Mouse (Mus musculus) embryonic facial prominence, embryonic 12.5 days (tissue): ENCODE results near the gene Itpkb. TPM values are rescaled to one million over a fixed set of nuclear protein-coding genes. Genes with fewer than 3 reads are reported as not detected.
A peak's percentile ranks its signal among the peaks of the same experiment; 100 is the strongest.

ENCODE experiments used
- ATAC-seq: fragments of 200-750 bp; cut with Nextera tagmentation; 2 replicates; pipeline ENCODE4 v1.8.0; 2017; ENCODE audit not compliant: insufficient number of reproducible peaks, insufficient read depth, low FRiP score, low TSS enrichment
- H3K27ac ChIP-seq: fragments of 300-500 bp; sonication (generic); 2 replicates; pipeline ENCODE4 v1.5.1; 2016; ENCODE audit warnings: mild to moderate bottlenecking
- H3K27me3 ChIP-seq: fragments of 300-500 bp; sonication (generic); 2 replicates; pipeline ENCODE4 v1.6.1; 2016; ENCODE audit warnings: mild to moderate bottlenecking, moderate library complexity
- H3K36me3 ChIP-seq: fragments of 300-500 bp; sonication (generic); 2 replicates; pipeline ENCODE4 v1.6.1; 2016; ENCODE audit warnings: mild to moderate bottlenecking
- H3K4me1 ChIP-seq: fragments of 300-500 bp; sonication (generic); 2 replicates; pipeline ENCODE4 v1.6.1; 2016
- H3K4me2 ChIP-seq: fragments of 300-500 bp; sonication (generic); replicated peaks from 2 replicates; pipeline ENCODE4 v1.6.1; 2016; ENCODE audit warnings: mild to moderate bottlenecking, moderate library complexity
- H3K4me3 ChIP-seq: fragments of 300-500 bp; sonication (generic); 2 replicates; pipeline ENCODE4 v1.5.1; 2016; ENCODE audit warnings: mild to moderate bottlenecking
- H3K9ac ChIP-seq: fragments of 300-500 bp; sonication (generic); 2 replicates; pipeline ENCODE4 v1.6.1; 2016; ENCODE audit warnings: mild to moderate bottlenecking, moderate library complexity
- H3K9me3 ChIP-seq: fragments of 300-500 bp; sonication (generic); 2 replicates; pipeline ENCODE4 v1.6.1; 2016; ENCODE audit warnings: mild to moderate bottlenecking, moderate library complexity
- WGBS: fragments of 180-500 bp; shearing (Covaris S2); methylation state at CpG from one replicate; pipeline ENCODE4 v1.1.7; 2016; 5-methylcytosine and 5-hydroxymethylcytosine counted together
- polyA plus RNA-seq: library from polyadenylated mRNA; unstranded; fragments of >200 nt; fragmentation: Nextera tagmentation; extraction: Ambion mirVana; gene quantifications from 2 replicates; pipeline ENCODE4 v1.2.1, GENCODE M21; 2016

The Itpkb gene
- polyA plus RNA-seq, 1 experiment from 2014 or later: 12.8 TPM

GRCm38 (mm10) chr1:180347059-180347458, 16.8 kb downstream of the Itpkb start:
- Histone ChIP-seq H3K9me3 (no peaks in the 10 kb centered on the region), H3K36me3 (no peaks in the 10 kb centered on the region), H3K4me2 (no peak overlapping the region), H3K27me3 (no peaks in the 10 kb centered on the region), H3K4me1 (peaks cover 34% of the 10 kb centered on the region), H3K27ac (0 out of 2 replicates have a peak overlapping the region, but pooled peaks have one; percentile 23), H3K4me3 (no peak overlapping the region), H3K9ac (no peak overlapping the region)
- WGBS: 44% methylated on average over 4 of the region's 4 CpGs
- no peak for ATAC-seq

DNA sequence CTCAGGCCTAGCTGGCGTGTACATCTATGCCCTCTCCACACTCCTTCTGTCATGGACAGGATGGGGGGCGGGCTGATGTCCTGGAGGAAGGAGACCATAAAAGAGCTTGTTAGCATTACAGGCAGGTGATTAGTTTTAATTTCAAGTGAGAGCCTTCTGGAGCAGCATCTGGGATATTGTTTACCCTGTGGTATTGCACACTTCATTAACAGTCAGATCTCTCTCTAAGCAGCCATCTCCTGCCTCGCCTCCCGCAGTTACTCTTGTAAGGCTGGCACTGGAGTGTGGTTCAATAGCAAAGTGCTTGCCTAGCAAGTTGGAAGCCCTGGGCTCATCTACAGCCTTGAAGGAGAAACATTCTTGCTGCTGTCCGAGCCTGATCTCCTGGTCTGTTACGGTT, 17.6 kb downstream of the Itpkb start:
- H3K27ac ChIP-seq: no peak overlapping the region
- peaks cover 37% of the 10 kb centered on the region for H3K4me1 ChIP-seq
- H3K9me3 ChIP-seq: no peaks in the 10 kb centered on the region
- no peak overlapping the region for H3K4me2 ChIP-seq
- no peak for ATAC-seq
- H3K27me3 ChIP-seq: no peaks in the 10 kb centered on the region
- H3K4me3 ChIP-seq: no peak overlapping the region
- WGBS: 81% methylated on average over 6 of the region's 6 CpGs
- H3K9ac ChIP-seq: no peak overlapping the region
- no peaks in the 10 kb centered on the region for H3K36me3 ChIP-seq

DNA sequence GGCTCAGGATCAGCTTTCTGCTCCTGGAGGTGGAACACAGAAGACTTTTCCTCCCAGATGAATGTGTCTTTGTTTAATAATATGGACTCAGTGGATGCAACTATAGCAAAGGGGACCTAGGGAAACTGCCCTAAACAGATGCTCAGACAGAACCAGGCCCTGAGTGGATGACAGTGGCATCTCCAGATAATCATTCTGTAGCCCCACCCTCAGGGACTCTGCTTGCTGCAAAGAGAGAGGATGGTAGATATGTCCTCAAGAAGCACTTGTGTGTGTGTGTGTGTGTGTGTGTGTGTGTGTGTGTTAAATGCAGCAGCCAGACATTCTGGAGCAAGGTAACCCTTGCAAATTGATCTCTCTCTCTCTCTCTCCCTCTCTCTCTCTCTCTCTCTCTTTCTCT, 18.8 kb downstream of the Itpkb start:
- Histone ChIP-seq H3K9ac (no peak overlapping the region), H3K9me3 (no peaks in the 10 kb centered on the region), H3K4me2 (no peak overlapping the region), H3K4me3 (no peak overlapping the region), H3K4me1 (peaks cover 26% of the 10 kb centered on the region), H3K36me3 (no peaks in the 10 kb centered on the region), H3K27ac (no peak overlapping the region), H3K27me3 (no peaks in the 10 kb centered on the region)
- no peak for ATAC-seq

- ATAC-seq: no peak
- Histone ChIP-seq H3K4me2 (no peak overlapping the region), H3K4me1 (peaks cover 24% of the 10 kb centered on the region), H3K9me3 (no peaks in the 10 kb centered on the region), H3K36me3 (no peaks in the 10 kb centered on the region), H3K27ac (no peak overlapping the region), H3K27me3 (no peaks in the 10 kb centered on the region), H3K9ac (no peak overlapping the region), H3K4me3 (no peak overlapping the region)
- WGBS: 65% methylated on average over 3 of the region's 3 CpGs
These were observed 22.0 kb downstream of the Itpkb start for GRCm38 (mm10) chr1:180352258-180352657.

DNA sequence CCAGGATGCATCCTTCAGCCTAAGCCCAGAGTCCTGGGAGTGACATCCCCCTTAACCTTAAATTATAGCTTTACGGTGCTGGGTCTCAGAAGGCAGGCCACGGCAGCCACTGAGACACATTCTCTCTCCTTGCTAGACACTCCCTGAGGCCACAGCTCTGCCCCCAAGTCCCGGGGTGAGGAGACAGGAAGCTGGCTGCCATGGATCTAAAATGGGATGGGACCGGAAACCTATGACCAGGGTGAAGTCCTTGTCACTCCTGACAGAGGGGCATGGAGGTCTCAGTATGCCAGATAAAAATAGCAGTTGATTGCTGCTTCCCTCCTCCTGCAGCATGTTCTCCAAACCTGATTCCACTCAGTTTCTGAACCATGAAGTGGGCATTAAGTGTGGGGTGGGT, 23.8 kb downstream of the Itpkb start:
- H3K4me2 ChIP-seq: no peak overlapping the region
- H3K36me3 ChIP-seq: no peaks in the 10 kb centered on the region
- H3K4me1 ChIP-seq: peaks cover 16% of the 10 kb centered on the region
- no peaks in the 10 kb centered on the region for H3K27me3 ChIP-seq
- H3K9me3 ChIP-seq: no peaks in the 10 kb centered on the region
- H3K27ac ChIP-seq: no peak overlapping the region
- no peak overlapping the region for H3K4me3 ChIP-seq
- ATAC-seq: no peak
- no peak overlapping the region for H3K9ac ChIP-seq
- 47% methylated on average over 4 of the region's 4 CpGs for WGBS

- Histone ChIP-seq H3K4me3 (no peak overlapping the region), H3K4me2 (no peak overlapping the region), H3K9me3 (no peaks in the 10 kb centered on the region)
These were observed 24.9 kb downstream of the Itpkb start for GRCm38 (mm10) chr1:180354976-180355730.

DNA sequence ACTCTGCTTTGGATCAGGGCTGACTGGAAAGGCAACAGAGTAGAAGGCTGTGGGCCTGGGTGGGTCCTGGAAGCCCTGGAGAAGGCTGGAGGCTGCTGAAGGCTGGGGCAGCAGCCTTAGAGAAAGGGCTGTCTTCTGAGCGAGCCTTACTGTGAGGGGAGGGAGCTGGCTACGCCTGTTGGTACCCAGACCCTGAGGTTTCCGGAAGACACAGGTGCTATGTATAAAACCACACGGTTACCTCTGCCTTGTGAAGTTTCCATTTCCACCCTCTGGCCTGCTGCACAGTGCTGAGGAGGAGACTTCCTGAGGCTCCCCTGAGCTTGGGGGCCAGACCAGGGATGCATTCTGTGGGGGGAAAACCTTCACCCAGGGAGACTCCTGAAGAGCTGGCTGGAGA, 25.9 kb downstream of the Itpkb start:
- H3K9me3 ChIP-seq: no peaks in the 10 kb centered on the region
- H3K4me1 ChIP-seq: peaks cover 13% of the 10 kb centered on the region
- no peak for ATAC-seq
- 73% methylated on average over 4 of the region's 4 CpGs for WGBS
- no peaks in the 10 kb centered on the region for H3K27me3 ChIP-seq
- no peak overlapping the region; the same call in 1 of the 2 replicates for H3K27ac ChIP-seq
- no peak overlapping the region for H3K4me3 ChIP-seq
- H3K9ac ChIP-seq: no peak overlapping the region; the same call in 1 of the 2 replicates
- H3K4me2 ChIP-seq: no peak overlapping the region
- no peaks in the 10 kb centered on the region for H3K36me3 ChIP-seq

More at GRCm38 (mm10) chr1:180354976-180355730, 24.9 kb downstream of the Itpkb start:
- H3K4me1 ChIP-seq: peaks cover 13% of the 10 kb centered on the region
- no peak overlapping the region for H3K27ac ChIP-seq
- 89% methylated on average over 13 of the region's 13 CpGs for WGBS
- no peak for ATAC-seq
- no peaks in the 10 kb centered on the region for H3K27me3 ChIP-seq
- H3K9ac ChIP-seq: no peak overlapping the region
- no peaks in the 10 kb centered on the region for H3K36me3 ChIP-seq

- Histone ChIP-seq H3K4me2 (no peak overlapping the region), H3K9ac (no peak overlapping the region), H3K36me3 (no peaks in the 10 kb centered on the region), H3K4me1 (peaks cover 13% of the 10 kb centered on the region), H3K27me3 (no peaks in the 10 kb centered on the region), H3K27ac (no peak overlapping the region), H3K9me3 (no peaks in the 10 kb centered on the region), H3K4me3 (no peak overlapping the region)
- ATAC-seq: no peak
- 79% methylated on average over 6 of the region's 6 CpGs for WGBS
These were observed 26.6 kb downstream of the Itpkb start for GRCm38 (mm10) chr1:180356857-180357256.

GRCm38 (mm10) chr1:180357893-180358331, 27.6 kb downstream of the Itpkb start:
- WGBS: 80% methylated on average over 7 of the region's 7 CpGs
- Histone ChIP-seq H3K9ac (no peak overlapping the region), H3K9me3 (no peaks in the 10 kb centered on the region), H3K27ac (no peak overlapping the region), H3K4me1 (peaks cover 9% of the 10 kb centered on the region), H3K36me3 (no peaks in the 10 kb centered on the region), H3K4me3 (no peak overlapping the region), H3K27me3 (no peaks in the 10 kb centered on the region), H3K4me2 (no peak overlapping the region)
- ATAC-seq: no peak

DNA sequence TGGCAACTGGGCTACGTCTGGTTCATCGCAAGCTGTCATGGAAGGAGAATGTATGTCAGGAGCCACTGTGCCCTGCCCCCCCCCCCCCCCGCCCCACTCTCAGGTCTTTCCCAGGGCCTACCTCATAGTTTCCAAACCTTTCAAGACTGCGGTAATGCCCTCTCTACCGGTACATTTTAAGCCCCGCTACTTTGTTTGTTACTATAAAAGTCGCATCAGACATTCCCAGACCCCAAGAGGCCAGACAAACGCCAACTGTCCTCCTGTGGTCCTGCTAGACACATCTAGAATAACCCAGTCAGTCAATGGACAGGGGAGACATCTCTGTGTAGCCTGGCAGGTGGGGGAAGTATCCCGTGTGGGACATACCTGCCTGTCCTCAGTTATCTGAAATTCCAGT, 28.2 kb downstream of the Itpkb start:
- Histone ChIP-seq H3K4me2 (no peak overlapping the region), H3K9me3 (no peaks in the 10 kb centered on the region), H3K36me3 (no peaks in the 10 kb centered on the region), H3K4me1 (peaks cover 9% of the 10 kb centered on the region), H3K27me3 (no peaks in the 10 kb centered on the region), H3K9ac (no peak overlapping the region), H3K4me3 (no peak overlapping the region), H3K27ac (no peak overlapping the region)
- WGBS: 87% methylated on average over 9 of the region's 9 CpGs
- no peak for ATAC-seq

GRCm38 (mm10) chr1:180359311-180359710, 29.0 kb downstream of the Itpkb start:
- ATAC-seq: no peak
- Histone ChIP-seq H3K36me3 (no peaks in the 10 kb centered on the region), H3K9ac (no peak overlapping the region), H3K27ac (no peak overlapping the region), H3K9me3 (no peaks in the 10 kb centered on the region), H3K27me3 (no peaks in the 10 kb centered on the region), H3K4me2 (no peak overlapping the region), H3K4me1 (peaks cover 9% of the 10 kb centered on the region), H3K4me3 (no peak overlapping the region)
- 48% methylated on average over 5 of the region's 5 CpGs for WGBS

GRCm38 (mm10) chr1:180362176-180362575, 31.9 kb downstream of the Itpkb start:
- no peak overlapping the region for H3K4me3 ChIP-seq
- 87% methylated on average over 4 of the region's 4 CpGs for WGBS
- ATAC-seq: no peak
- peaks cover 8% of the 10 kb centered on the region; the same call in 1 of the 2 replicates for H3K4me1 ChIP-seq
- no peaks in the 10 kb centered on the region for H3K9me3 ChIP-seq
- no peaks in the 10 kb centered on the region for H3K27me3 ChIP-seq
- H3K36me3 ChIP-seq: no peaks in the 10 kb centered on the region
- H3K9ac ChIP-seq: no peak overlapping the region
- no peak overlapping the region for H3K27ac ChIP-seq
- H3K4me2 ChIP-seq: no peak overlapping the region
